Mouse (Mus musculus): Measurements from ENCODE around the gene Pdzrn3. TPM values are rescaled to one million over a fixed set of nuclear protein-coding genes. Genes with fewer than 3 reads are reported as not detected.

Pdzrn3 gene
- total and polyA plus RNA-seq, 3 experiments, result not detected

- H3K4me1 ChIP-seq (ENCODE audit: control insufficient read depth in 1 of 2, insufficient read depth in 2 of 2), result no peaks in the 10 kb centered on the region
- H3K79me2 ChIP-seq (replicated peaks; ENCODE audit: control insufficient read depth, extremely low read depth, insufficient read depth, poor library complexity, severe bottlenecking), result no peaks in the 10 kb centered on the region
- H3K9me3 ChIP-seq (replicated peaks; ENCODE audit: low read length), result peaks cover 25% of the 10 kb centered on the region
- H3K27me3 ChIP-seq (replicated peaks), result peaks cover 5% of the 10 kb centered on the region
- H3K4me3 ChIP-seq (replicated peaks in 1 of 3; ENCODE audit: low read depth in 2 of 3, low read length in 2 of 3, poor library complexity in 1 of 3), result no peak overlapping the region
- no peak for DNase-seq (ENCODE audit: extremely low read depth)
- H3K9ac ChIP-seq (ENCODE audit: insufficient read depth, low read depth), result no peak overlapping the region
- H3K4me2 ChIP-seq (ENCODE audit: insufficient read depth, low read depth, poor library complexity, severe bottlenecking), result no peak overlapping the region
- dilution Hi-C loops (cut with MboI; ENCODE audit: extremely low pct_ligation_motif_present, extremely low pct_unique_long_range_greater_than_20kb, low sequenced_read_pairs), result no loop called here
- H3K27ac ChIP-seq (ENCODE audit: insufficient read depth, low read depth), result no peak overlapping the region
- TF ChIP-seq NELFE (IDR thresholded peaks at IDR 0.05; ENCODE audit: low read depth, low read length), result no peak
- no peaks in the 10 kb centered on the region for H3K36me3 ChIP-seq (replicated peaks in 1 of 2; ENCODE audit: control insufficient read depth in 1 of 2, insufficient read depth in 1 of 2, low read length in 1 of 2)
- in situ Hi-C loops (cut with MboI; ENCODE audit: low pct_ligation_motif_present, low pct_unique_long_range_greater_than_20kb, low sequenced_read_pairs), result no loop called here
Observed at GRCm38 (mm10) chr6:101191576-101191975, 186.1 kb downstream of the Pdzrn3 start.

- Histone ChIP-seq H3K27ac (ENCODE audit: insufficient read depth, low read depth) (no peak overlapping the region), H3K9ac (ENCODE audit: insufficient read depth, low read depth) (no peak overlapping the region), H3K4me3 (replicated peaks in 1 of 3; ENCODE audit: low read depth in 2 of 3, low read length in 2 of 3, poor library complexity in 1 of 3) (no peak overlapping the region), H3K27me3 (replicated peaks) (peaks cover 10% of the 10 kb centered on the region), H3K79me2 (replicated peaks; ENCODE audit: control insufficient read depth, extremely low read depth, insufficient read depth, poor library complexity, severe bottlenecking) (no peaks in the 10 kb centered on the region), H3K4me2 (ENCODE audit: insufficient read depth, low read depth, poor library complexity, severe bottlenecking) (no peak overlapping the region), H3K4me1 (ENCODE audit: control insufficient read depth in 1 of 2, insufficient read depth in 2 of 2) (no peaks in the 10 kb centered on the region), H3K36me3 (replicated peaks in 1 of 2; ENCODE audit: control insufficient read depth in 1 of 2, insufficient read depth in 1 of 2, low read length in 1 of 2) (no peaks in the 10 kb centered on the region), H3K9me3 (replicated peaks; ENCODE audit: low read length) (peaks cover 27% of the 10 kb centered on the region)
- dilution Hi-C loops (cut with MboI; ENCODE audit: extremely low pct_ligation_motif_present, extremely low pct_unique_long_range_greater_than_20kb, low sequenced_read_pairs) (no loop called here), in situ Hi-C loops (cut with MboI; ENCODE audit: low pct_ligation_motif_present, low pct_unique_long_range_greater_than_20kb, low sequenced_read_pairs) (no loop called here)
- TF ChIP-seq ZC3H11A (IDR thresholded peaks at IDR 0.05; ENCODE audit: low read depth, low read length) (no peak), USF1 (IDR thresholded peaks at IDR 0.05; ENCODE audit: low read depth, low read length) (no peak), POLR2AphosphoS2 (IDR thresholded peaks at IDR 0.05; ENCODE audit: low read depth, low read length) (no peak), CTCF (conservative IDR thresholded peaks at IDR 0.05 in 1 of 2, IDR thresholded peaks at IDR 0.05 in 1 of 2; ENCODE audit: low read depth in 2 of 2, low read length in 2 of 2) (no peak), EP300 (IDR thresholded peaks at IDR 0.05; ENCODE audit: low read length) (no peak), IRF4 (IDR thresholded peaks at IDR 0.05; ENCODE audit: low read depth, low read length) (no peak), RAD21 (IDR thresholded peaks at IDR 0.05; ENCODE audit: low read depth, low read length) (no peak), ETS1 (conservative IDR thresholded peaks at IDR 0.05; ENCODE audit: low read depth, low read length) (no peak), SMC3 (IDR thresholded peaks at IDR 0.05; ENCODE audit: low read depth, low read length) (no peak), ZKSCAN1 (IDR thresholded peaks at IDR 0.05; ENCODE audit: borderline replicate concordance, low read depth, low read length) (no peak)
- DNase-seq (ENCODE audit: extremely low read depth), result no peak
Observed at GRCm38 (mm10) chr6:101187322-101187721, 190.4 kb downstream of the Pdzrn3 start.

- Histone ChIP-seq H3K79me2 (replicated peaks; ENCODE audit: control insufficient read depth, extremely low read depth, insufficient read depth, poor library complexity, severe bottlenecking) (no peaks in the 10 kb centered on the region), H3K9me3 (replicated peaks; ENCODE audit: low read length) (peaks cover 24% of the 10 kb centered on the region), H3K4me2 (ENCODE audit: insufficient read depth, low read depth, poor library complexity, severe bottlenecking) (no peak overlapping the region), H3K9ac (ENCODE audit: insufficient read depth, low read depth) (no peak overlapping the region), H3K4me3 (replicated peaks in 1 of 3; ENCODE audit: low read depth in 2 of 3, low read length in 2 of 3, poor library complexity in 1 of 3) (no peak overlapping the region), H3K27ac (ENCODE audit: insufficient read depth, low read depth) (no peak overlapping the region), H3K27me3 (replicated peaks) (peaks cover 10% of the 10 kb centered on the region), H3K4me1 (ENCODE audit: control insufficient read depth in 1 of 2, insufficient read depth in 2 of 2) (no peaks in the 10 kb centered on the region), H3K36me3 (replicated peaks in 1 of 2; ENCODE audit: control insufficient read depth in 1 of 2, insufficient read depth in 1 of 2, low read length in 1 of 2) (no peaks in the 10 kb centered on the region)
- dilution Hi-C loops (cut with MboI; ENCODE audit: extremely low pct_ligation_motif_present, extremely low pct_unique_long_range_greater_than_20kb, low sequenced_read_pairs), result no loop called here
- in situ Hi-C loops (cut with MboI; ENCODE audit: low pct_ligation_motif_present, low pct_unique_long_range_greater_than_20kb, low sequenced_read_pairs), result no loop called here
- no peak for DNase-seq (ENCODE audit: extremely low read depth)
- TF ChIP-seq IRF4 (IDR thresholded peaks at IDR 0.05; ENCODE audit: low read depth, low read length), result no peak
- TF ChIP-seq GABPA (IDR thresholded peaks at IDR 0.05; ENCODE audit: insufficient replicate concordance, low read depth, low read length), result no peak
- no peak for TF ChIP-seq TCF12 (IDR thresholded peaks at IDR 0.05; ENCODE audit: low read depth, low read length)
- no peak for TF ChIP-seq SIN3A (IDR thresholded peaks at IDR 0.05; ENCODE audit: low read length)
- no peak for TF ChIP-seq USF1 (IDR thresholded peaks at IDR 0.05; ENCODE audit: low read depth, low read length)
- TF ChIP-seq PAX5 (IDR thresholded peaks at IDR 0.05; ENCODE audit: low read length), result no peak
- no peak for TF ChIP-seq ZNF384 (IDR thresholded peaks at IDR 0.05; ENCODE audit: low read depth, low read length)
- TF ChIP-seq CHD1 (IDR thresholded peaks at IDR 0.05; ENCODE audit: low read depth, low read length), result no peak
- no peak for TF ChIP-seq MAZ (IDR thresholded peaks at IDR 0.05; ENCODE audit: low read depth, low read length)
- no peak for TF ChIP-seq RAD21 (IDR thresholded peaks at IDR 0.05; ENCODE audit: low read depth, low read length)
- TF ChIP-seq CHD2 (IDR thresholded peaks at IDR 0.05; ENCODE audit: low read length), result no peak
Observed at GRCm38 (mm10) chr6:101186887-101187286, 190.8 kb downstream of the Pdzrn3 start.
